Mouse (Mus musculus) midbrain, embryonic 10.5 days (tissue): ENCODE measurements around the gene AA467197. TPM values are rescaled to one million over a fixed set of nuclear protein-coding genes. Genes with fewer than 3 reads are reported as not detected.

Experiments used
- DNase-seq: peaks from one replicate; pipeline ENCODE4 v3.0.0-alpha.2; 2017; ENCODE audit warnings: low spot score
- H3K27ac ChIP-seq: fragments of 300-500 bp; sonication (generic); replicated peaks from 2 replicates; pipeline ENCODE4 v1.5.1; 2016; ENCODE audit warnings: mild to moderate bottlenecking
- H3K27me3 ChIP-seq: fragments of 300-500 bp; sonication (generic); 2 replicates; pipeline ENCODE4 v1.6.1; 2016; ENCODE audit warnings: low read depth, mild to moderate bottlenecking; ENCODE audit not compliant: poor library complexity, severe bottlenecking
- H3K36me3 ChIP-seq: fragments of 300-500 bp; sonication (generic); 2 replicates; pipeline ENCODE4 v1.6.1; 2016; ENCODE audit warnings: mild to moderate bottlenecking, moderate library complexity
- H3K4me1 ChIP-seq: fragments of 300-500 bp; sonication (generic); 2 replicates; pipeline ENCODE4 v1.6.1; 2016
- H3K4me3 ChIP-seq: fragments of 300-500 bp; sonication (generic); 2 replicates; pipeline ENCODE4 v1.5.1; 2016; ENCODE audit warnings: mild to moderate bottlenecking, moderate library complexity
- H3K9me3 ChIP-seq: fragments of 300-500 bp; sonication (generic); replicated peaks from 2 replicates; pipeline ENCODE4 v1.6.1; 2016; ENCODE audit warnings: mild to moderate bottlenecking
- WGBS: fragments of 180-500 bp; shearing (Covaris S2); methylation state at CpG from one replicate; pipeline ENCODE4 v1.1.7; 2016; 5-methylcytosine and 5-hydroxymethylcytosine counted together
- polyA plus RNA-seq: library from polyadenylated mRNA; unstranded; fragments of >200 nt; fragmentation: Nextera tagmentation; extraction: Ambion mirVana; gene quantifications from 2 replicates; pipeline ENCODE4 v1.2.1, GENCODE M21; 2016

The AA467197 gene
- polyA plus RNA-seq, 1 experiment from 2014 or later: 0.41 TPM

DNA sequence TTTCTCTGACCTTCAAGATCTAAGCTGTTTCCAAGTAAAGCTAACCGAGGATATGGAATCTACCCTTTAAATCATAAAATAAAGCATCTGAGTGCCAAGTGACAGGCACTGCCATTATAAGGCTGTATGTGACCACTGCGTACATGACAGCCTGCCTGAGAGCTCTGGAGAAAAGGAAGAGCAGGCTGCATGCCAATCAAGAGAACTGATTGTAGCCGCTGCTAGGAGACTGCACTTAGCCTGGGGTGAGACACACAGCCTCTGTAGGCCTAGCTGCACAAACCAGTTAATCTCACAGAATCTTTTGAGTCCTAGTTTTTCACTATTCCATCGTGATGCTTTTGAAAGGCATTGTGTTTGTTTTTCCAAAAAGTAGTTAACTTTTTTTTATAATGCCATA, 18.1 kb upstream of the AA467197 start:
- no peaks in the 10 kb centered on the region for H3K9me3 ChIP-seq
- H3K27ac ChIP-seq: no peak overlapping the region
- peak; percentile 41 for DNase-seq
- H3K4me3 ChIP-seq: no peak overlapping the region
- no peaks in the 10 kb centered on the region for H3K36me3 ChIP-seq
- H3K4me1 ChIP-seq: peaks cover 24% of the 10 kb centered on the region
- no peaks in the 10 kb centered on the region for H3K27me3 ChIP-seq
- WGBS: 24% methylated on average over 4 of the region's 4 CpGs

- no peak overlapping the region for H3K4me3 ChIP-seq
- no peak for DNase-seq
- no peaks in the 10 kb centered on the region for H3K36me3 ChIP-seq
- H3K27ac ChIP-seq: no peak overlapping the region
- H3K9me3 ChIP-seq: no peaks in the 10 kb centered on the region
- peaks cover 21% of the 10 kb centered on the region for H3K4me1 ChIP-seq
- H3K27me3 ChIP-seq: 0 out of 2 replicates have a peak, but pooled peaks cover 4% of the 10 kb centered on the region
- 82% methylated on average over 9 of the region's 9 CpGs for WGBS
Observed at GRCm38 (mm10) chr2:122621337-122622110, 15.3 kb upstream of the AA467197 start.

GRCm38 (mm10) chr2:122625930-122626329, 10.9 kb upstream of the AA467197 start:
- no peak overlapping the region for H3K4me3 ChIP-seq
- WGBS: 75% methylated on average over 7 of the region's 7 CpGs
- no peaks in the 10 kb centered on the region for H3K9me3 ChIP-seq
- DNase-seq: no peak
- H3K27me3 ChIP-seq: 0 out of 2 replicates have a peak, but pooled peaks cover 4% of the 10 kb centered on the region
- H3K27ac ChIP-seq: no peak overlapping the region
- H3K36me3 ChIP-seq: no peaks in the 10 kb centered on the region
- H3K4me1 ChIP-seq: peaks cover 6% of the 10 kb centered on the region

DNA sequence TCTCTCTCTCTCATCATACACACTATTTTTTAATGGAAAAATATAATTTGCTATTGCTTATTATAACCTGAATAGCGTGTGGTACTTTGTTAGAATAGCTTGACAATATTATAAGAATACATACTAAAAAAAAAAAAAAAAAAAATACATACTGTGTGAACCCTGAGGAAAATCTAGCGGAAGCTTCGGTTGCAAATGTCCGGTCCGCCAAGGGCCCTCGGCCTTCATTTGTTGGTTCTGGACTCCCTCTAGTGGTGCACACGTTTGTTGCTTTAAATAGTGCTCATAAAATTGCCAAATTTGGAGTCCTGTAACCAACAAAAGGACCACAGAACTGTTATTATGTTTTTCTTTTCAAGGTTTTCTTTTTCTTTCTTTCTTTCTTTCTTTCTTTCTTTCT, 7.8 kb upstream of the AA467197 start:
- peaks cover 19% of the 10 kb centered on the region for H3K36me3 ChIP-seq
- peaks cover 20% of the 10 kb centered on the region for H3K4me1 ChIP-seq
- 4% methylated on average over 7 of the region's 7 CpGs for WGBS
- no peaks in the 10 kb centered on the region for H3K9me3 ChIP-seq
- 0 out of 2 replicates have a peak, but pooled peaks cover 4% of the 10 kb centered on the region for H3K27me3 ChIP-seq
- H3K4me3 ChIP-seq: no peak overlapping the region
- H3K27ac ChIP-seq: no peak overlapping the region
- DNase-seq: peak; percentile 70

DNA sequence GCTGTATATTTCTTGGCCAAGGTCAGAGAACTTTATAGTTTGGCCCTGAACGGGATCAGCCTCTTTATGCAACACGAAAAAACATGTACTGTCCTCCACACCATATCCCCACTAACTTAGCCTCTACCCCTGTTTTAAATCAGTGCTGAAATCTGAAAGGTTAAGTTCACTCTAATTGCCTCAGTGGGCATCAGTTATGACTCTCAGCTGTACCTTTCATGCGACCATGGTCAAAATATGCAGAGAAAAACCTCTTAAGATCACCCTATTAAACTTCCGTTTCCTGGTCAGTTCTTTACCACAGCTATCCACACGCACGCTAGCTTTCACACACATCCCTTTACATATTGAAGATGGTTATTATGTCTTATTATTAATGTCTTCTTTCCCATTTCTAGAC, 6.9 kb upstream of the AA467197 start:
- WGBS: 73% methylated on average over 6 of the region's 6 CpGs
- Histone ChIP-seq H3K27ac (peak overlapping the region; percentile 88; the same call in 1 of the 2 replicates), H3K36me3 (peaks cover 27% of the 10 kb centered on the region), H3K27me3 (0 out of 2 replicates have a peak, but pooled peaks cover 4% of the 10 kb centered on the region), H3K4me1 (peaks cover 20% of the 10 kb centered on the region), H3K9me3 (no peaks in the 10 kb centered on the region), H3K4me3 (peak overlapping the region; percentile 100)
- no peak for DNase-seq

DNA sequence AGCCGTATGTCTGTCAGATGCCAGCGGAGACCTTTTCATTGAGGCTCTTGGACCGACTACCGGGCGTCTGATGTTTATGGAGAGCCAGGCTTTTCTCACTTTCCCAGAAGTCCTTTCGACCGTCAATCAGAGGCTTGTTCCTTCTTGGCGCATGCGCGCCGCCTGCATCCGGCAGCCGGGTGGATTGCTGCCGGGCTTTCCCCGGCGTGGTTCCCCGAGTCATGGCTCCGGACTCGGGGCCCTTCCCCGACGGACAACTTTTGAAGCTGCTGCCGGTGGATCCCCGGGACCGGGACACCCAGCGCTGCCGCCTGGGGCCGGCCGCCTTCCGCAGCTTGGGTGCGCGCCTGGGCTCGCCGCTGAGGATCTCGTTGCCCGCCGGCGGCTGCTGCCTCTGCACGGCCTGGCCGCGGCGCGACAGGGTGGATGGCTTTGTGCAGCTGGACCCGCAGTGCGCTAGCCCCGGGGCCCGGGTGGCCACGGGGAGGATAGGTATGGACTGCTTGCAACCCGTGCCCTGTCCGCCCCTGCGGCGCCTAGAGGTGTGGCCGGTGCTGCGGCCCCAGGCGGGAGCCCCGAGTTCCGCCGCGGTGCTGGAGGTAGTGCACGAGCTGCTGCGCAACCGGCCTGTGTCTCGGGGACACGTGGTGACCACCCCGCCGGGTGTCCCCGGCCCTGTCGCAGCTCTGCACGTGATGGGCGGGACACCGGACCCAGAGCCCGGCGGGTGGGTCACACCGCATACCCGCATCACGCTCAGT, 6.1 kb upstream of the AA467197 start:
- Histone ChIP-seq H3K27ac (peak overlapping the region; percentile 88), H3K36me3 (peaks cover 27% of the 10 kb centered on the region), H3K27me3 (0 out of 2 replicates have a peak, but pooled peaks cover 4% of the 10 kb centered on the region), H3K4me3 (peak overlapping the region; percentile 100), H3K4me1 (peaks cover 20% of the 10 kb centered on the region), H3K9me3 (no peaks in the 10 kb centered on the region)
- DNase-seq: peak; percentile 89
- WGBS: under 1% methylated on average over 75 of the region's 75 CpGs

GRCm38 (mm10) chr2:122631226-122631801, 5.5 kb upstream of the AA467197 start:
- peak overlapping the region; percentile 100 for H3K4me3 ChIP-seq
- peaks cover 27% of the 10 kb centered on the region for H3K36me3 ChIP-seq
- peak overlapping the region; percentile 88 for H3K27ac ChIP-seq
- under 1% methylated on average over 53 of the region's 53 CpGs for WGBS
- no peaks in the 10 kb centered on the region for H3K27me3 ChIP-seq
- peak; percentile 60 for DNase-seq
- no peaks in the 10 kb centered on the region for H3K9me3 ChIP-seq
- peaks cover 20% of the 10 kb centered on the region for H3K4me1 ChIP-seq

GRCm38 (mm10) chr2:122637526-122637997, 776 bp downstream of the AA467197 start:
- WGBS: 1% methylated on average over 36 of the region's 36 CpGs
- DNase-seq: peak; percentile 77
- Histone ChIP-seq H3K4me1 (no peaks in the 10 kb centered on the region; the same call in 1 of the 2 replicates), H3K9me3 (no peaks in the 10 kb centered on the region), H3K27me3 (peaks cover 32% of the 10 kb centered on the region), H3K36me3 (peaks cover 23% of the 10 kb centered on the region), H3K27ac (no peak overlapping the region), H3K4me3 (peak overlapping the region; percentile 58)

DNA sequence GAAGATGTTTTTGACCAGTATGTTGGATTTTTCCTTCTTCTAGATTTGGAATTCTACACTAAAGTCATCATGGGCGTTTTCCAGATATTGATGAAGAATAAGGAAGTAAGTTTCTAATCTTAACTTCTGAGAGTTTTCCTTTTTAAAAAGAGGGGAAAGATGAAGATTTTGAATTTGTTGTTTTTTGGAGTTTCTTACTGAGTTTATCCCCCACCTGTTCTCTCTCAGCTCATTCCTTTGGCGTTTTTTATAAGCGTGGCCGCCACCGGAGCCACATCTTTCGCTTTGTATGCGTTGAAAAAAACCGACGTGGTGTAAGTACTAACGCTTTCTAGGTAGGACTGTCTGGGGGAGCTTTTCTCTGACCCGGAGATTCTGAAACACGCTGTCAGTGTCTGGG, 1.2 kb downstream of the AA467197 start:
- WGBS: 38% methylated on average over 12 of the region's 12 CpGs
- H3K36me3 ChIP-seq: peaks cover 18% of the 10 kb centered on the region
- H3K4me3 ChIP-seq: peak overlapping the region; percentile 58
- H3K9me3 ChIP-seq: no peaks in the 10 kb centered on the region
- H3K27me3 ChIP-seq: peaks cover 32% of the 10 kb centered on the region
- H3K4me1 ChIP-seq: no peaks in the 10 kb centered on the region; the same call in 1 of the 2 replicates
- no peak overlapping the region for H3K27ac ChIP-seq
- DNase-seq: no peak

DNA sequence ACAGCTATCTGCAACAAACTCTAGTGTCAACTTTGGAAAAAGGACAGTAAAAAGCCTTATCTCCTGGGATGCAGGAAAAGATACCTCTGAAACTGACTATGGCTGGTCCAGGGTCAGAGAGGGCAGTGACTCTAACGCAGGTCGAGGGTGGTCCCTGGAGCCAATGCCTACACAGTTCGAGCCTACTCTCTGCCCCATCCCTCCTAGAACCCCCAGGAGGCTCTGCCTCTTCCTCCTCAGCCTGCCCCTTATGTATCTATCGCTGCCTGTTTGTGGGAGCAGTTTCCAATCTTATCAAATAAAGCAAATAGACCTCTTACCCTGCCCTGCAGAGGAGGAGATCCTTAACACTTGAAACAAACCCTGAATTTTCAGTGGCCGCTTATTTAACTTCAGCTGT, 1.9 kb downstream of the AA467197 start:
- H3K27ac ChIP-seq: no peak overlapping the region
- peaks cover 32% of the 10 kb centered on the region for H3K27me3 ChIP-seq
- peaks cover 12% of the 10 kb centered on the region for H3K36me3 ChIP-seq
- no peak overlapping the region for H3K4me3 ChIP-seq
- no peaks in the 10 kb centered on the region for H3K9me3 ChIP-seq
- DNase-seq: no peak
- WGBS: 51% methylated on average over 5 of the region's 5 CpGs
- H3K4me1 ChIP-seq: no peaks in the 10 kb centered on the region; the same call in 1 of the 2 replicates

- H3K27ac ChIP-seq: no peak overlapping the region
- H3K4me1 ChIP-seq: peaks cover 13% of the 10 kb centered on the region
- no peak for DNase-seq
- no peak overlapping the region for H3K4me3 ChIP-seq
- no peaks in the 10 kb centered on the region for H3K27me3 ChIP-seq
- no peaks in the 10 kb centered on the region for H3K9me3 ChIP-seq
- WGBS: 77% methylated on average over 17 of the region's 17 CpGs
- H3K36me3 ChIP-seq: no peaks in the 10 kb centered on the region
Observed at GRCm38 (mm10) chr2:122652096-122653084, 15.6 kb downstream of the AA467197 start.
